Mouse (Mus musculus) intestine, embryonic 14.5 days (tissue): ENCODE measurements around the gene Igfbp7. TPM values are rescaled to one million over a fixed set of nuclear protein-coding genes. Genes with fewer than 3 reads are reported as not detected.
"Not testable (repeated sequence)": the region's sequence is repeated elsewhere in the genome, so short reads cannot be mapped to it uniquely, and the experiment has no call there.

Experiments
- ATAC-seq: fragments of 200-750 bp; cut with Nextera tagmentation; replicated peaks from 2 replicates; pipeline ENCODE4 v1.8.0; 2017; ENCODE audit warnings: low read depth, moderate number of reproducible peaks, moderate TSS enrichment, moderate library complexity; ENCODE audit not compliant: low FRiP score, low TSS enrichment
- DNase-seq: peaks from one replicate; pipeline ENCODE4 v3.0.0-alpha.2; 2018; ENCODE audit warnings: low spot score
- H3K27ac ChIP-seq: fragments of 300-500 bp; sonication (generic); 2 replicates; pipeline ENCODE4 v1.5.1; 2014; ENCODE audit warnings: low read depth, mild to moderate bottlenecking, control low read depth
- H3K27me3 ChIP-seq: fragments of 300-500 bp; sonication (generic); replicated peaks from 2 replicates; pipeline ENCODE4 v1.6.1; 2014; ENCODE audit warnings: low read length, control low read depth; ENCODE audit not compliant: control insufficient read depth, insufficient read depth
- H3K36me3 ChIP-seq: fragments of 300-500 bp; sonication (generic); 2 replicates; pipeline ENCODE4 v1.6.1; 2014; ENCODE audit warnings: low read length, control low read depth; ENCODE audit not compliant: control insufficient read depth, insufficient read depth
- H3K4me1 ChIP-seq: fragments of 300-500 bp; sonication (generic); replicated peaks from 2 replicates; pipeline ENCODE4 v1.6.1; 2014; ENCODE audit warnings: low read length, control low read depth, mixed read lengths; ENCODE audit not compliant: control insufficient read depth, insufficient read depth
- H3K4me2 ChIP-seq: fragments of 300-500 bp; sonication (generic); 2 replicates; pipeline ENCODE4 v1.6.1; 2014; ENCODE audit warnings: low read length
- H3K4me3 ChIP-seq: fragments of 300-500 bp; sonication (generic); 2 replicates; pipeline ENCODE4 v1.5.1; 2014; ENCODE audit warnings: low read depth, low read length, control low read depth, mixed read lengths
- H3K9ac ChIP-seq: fragments of 300-500 bp; sonication (generic); 2 replicates; pipeline ENCODE4 v1.6.1; 2014; ENCODE audit warnings: mild to moderate bottlenecking, low read length
- H3K9me3 ChIP-seq: fragments of 300-500 bp; sonication (generic); 2 replicates; pipeline ENCODE4 v1.6.1; 2016; ENCODE audit warnings: low read length, control low read depth; ENCODE audit not compliant: control insufficient read depth
- WGBS: fragments of 180-500 bp; shearing (Covaris S2); extraction: QIAGEN DNeasy Blood & Tissue Kit; methylation state at CpG from one replicate; pipeline ENCODE4 v1.1.7; 2014; 5-methylcytosine and 5-hydroxymethylcytosine counted together
- polyA plus RNA-seq: library from polyadenylated mRNA; unstranded; fragments of >200 nt; fragmentation: Nextera tagmentation; extraction: Ambion mirVana; gene quantifications from 2 replicates; pipeline ENCODE4 v1.2.1, GENCODE M21; 2014

Igfbp7 gene
- polyA plus RNA-seq, 1 experiment from 2014 or later, result 57.9 TPM

GRCm38 (mm10) chr5:77419537-77419936 lies 11.7 kb upstream of the Igfbp7 start:
- H3K36me3 ChIP-seq, ATAC-seq, H3K9ac ChIP-seq: not testable (repeated sequence)

GRCm38 (mm10) chr5:77416058-77416457 lies 8.2 kb upstream of the Igfbp7 start:
- Histone ChIP-seq H3K9ac (no peak overlapping the region), H3K36me3 (no peaks in the 10 kb centered on the region), H3K4me3 (no peak overlapping the region), H3K9me3 (no peaks in the 10 kb centered on the region), H3K27ac (no peak overlapping the region), H3K4me1 (no peaks in the 10 kb centered on the region), H3K4me2 (no peak overlapping the region), H3K27me3 (no peaks in the 10 kb centered on the region)
- WGBS, result 82% methylated on average over 6 of the region's 6 CpGs
- DNase-seq, result no peak
- no peak for ATAC-seq

More at GRCm38 (mm10) chr5:77419537-77419936, 11.7 kb upstream of the Igfbp7 start:
- not testable (repeated sequence) for H3K27ac ChIP-seq, H3K9me3 ChIP-seq, DNase-seq, H3K27me3 ChIP-seq, H3K4me3 ChIP-seq, H3K4me1 ChIP-seq, H3K4me2 ChIP-seq
- 53% methylated on average over 4 of the region's 4 CpGs for WGBS

DNA sequence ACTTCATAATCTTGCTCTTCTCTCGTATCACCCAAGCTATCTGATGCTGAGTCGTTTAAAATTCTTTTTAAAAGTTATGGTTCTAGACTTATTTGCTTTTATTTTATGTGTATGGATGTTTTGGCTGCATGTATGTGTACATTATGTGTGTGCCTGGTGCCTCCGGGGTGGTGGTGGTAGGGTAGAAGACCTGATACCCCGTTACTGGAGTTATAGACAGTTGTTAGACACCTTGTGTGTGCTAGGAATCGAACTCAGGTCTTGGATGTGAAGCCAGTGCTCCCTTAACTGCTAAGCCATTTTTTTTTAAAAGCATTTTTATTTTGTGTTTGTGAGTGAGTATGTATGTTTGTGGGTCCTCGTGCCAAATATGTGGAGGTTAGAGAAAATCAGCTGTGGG lies 689 bp upstream of the Igfbp7 start:
- no peak for DNase-seq
- no peak for ATAC-seq

GRCm38 (mm10) chr5:77406371-77406871 lies 1.4 kb downstream of the Igfbp7 start:
- H3K4me3 ChIP-seq, result peak overlapping the region; percentile 58; the same call in 1 of the 2 replicates
- H3K27me3 ChIP-seq, result no peaks in the 10 kb centered on the region
- WGBS, result 46% methylated on average over 5 of the region's 5 CpGs
- H3K9ac ChIP-seq, result no peak overlapping the region
- DNase-seq (no peak), ATAC-seq (no peak)
- H3K4me2 ChIP-seq, result peak overlapping the region; percentile 97
- no peaks in the 10 kb centered on the region for H3K9me3 ChIP-seq
- H3K36me3 ChIP-seq, result no peaks in the 10 kb centered on the region
- H3K27ac ChIP-seq, result no peak overlapping the region
- H3K4me1 ChIP-seq, result no peaks in the 10 kb centered on the region; the same call in 1 of the 2 replicates

More for the DNA sequence above, 689 bp upstream of the Igfbp7 start:
- Histone ChIP-seq H3K9ac (no peak overlapping the region), H3K4me1 (no peaks in the 10 kb centered on the region), H3K4me2 (0 out of 2 replicates have a peak overlapping the region, but pooled peaks have one; percentile 97), H3K36me3 (no peaks in the 10 kb centered on the region), H3K4me3 (no peak overlapping the region), H3K27me3 (no peaks in the 10 kb centered on the region), H3K27ac (no peak overlapping the region), H3K9me3 (no peaks in the 10 kb centered on the region)
- WGBS, result 93% methylated on average over 6 of the region's 6 CpGs

DNA sequence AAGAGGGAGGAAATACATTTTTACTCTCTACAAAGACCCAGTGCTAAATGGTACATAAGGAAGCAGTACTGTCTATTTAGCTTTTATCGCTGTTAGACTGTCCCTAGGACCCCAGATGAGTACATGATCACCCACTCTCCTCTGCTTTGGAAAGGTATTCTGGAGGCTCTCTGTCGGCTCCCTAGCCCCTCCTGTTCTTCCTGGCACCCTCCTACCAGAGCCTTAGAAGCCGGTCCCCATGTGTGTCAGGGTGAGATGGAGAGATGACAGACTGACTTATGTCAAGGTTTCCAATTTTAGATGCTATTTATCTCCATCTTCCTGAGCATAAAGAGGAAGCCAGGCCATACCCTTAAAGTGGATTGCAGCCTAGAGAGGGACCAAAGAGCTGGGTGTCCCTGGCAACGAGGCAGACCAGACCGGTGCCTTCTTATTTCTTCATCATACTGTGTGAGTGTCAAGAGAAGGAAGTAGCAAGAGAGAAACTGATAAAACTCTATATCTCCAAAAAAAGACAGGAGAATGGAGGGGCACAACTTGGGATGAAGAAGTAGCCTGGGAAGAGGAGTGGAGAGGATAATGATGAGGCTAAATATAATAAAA lies 2.3 kb downstream of the Igfbp7 start:
- Histone ChIP-seq H3K27ac (no peak overlapping the region), H3K4me2 (no peak overlapping the region), H3K4me3 (no peak overlapping the region), H3K9ac (no peak overlapping the region), H3K36me3 (no peaks in the 10 kb centered on the region), H3K4me1 (no peaks in the 10 kb centered on the region; the same call in 1 of the 2 replicates), H3K9me3 (no peaks in the 10 kb centered on the region), H3K27me3 (no peaks in the 10 kb centered on the region)
- no peak for DNase-seq
- 74% methylated on average over 5 of the region's 5 CpGs for WGBS
- ATAC-seq, result no peak

DNA sequence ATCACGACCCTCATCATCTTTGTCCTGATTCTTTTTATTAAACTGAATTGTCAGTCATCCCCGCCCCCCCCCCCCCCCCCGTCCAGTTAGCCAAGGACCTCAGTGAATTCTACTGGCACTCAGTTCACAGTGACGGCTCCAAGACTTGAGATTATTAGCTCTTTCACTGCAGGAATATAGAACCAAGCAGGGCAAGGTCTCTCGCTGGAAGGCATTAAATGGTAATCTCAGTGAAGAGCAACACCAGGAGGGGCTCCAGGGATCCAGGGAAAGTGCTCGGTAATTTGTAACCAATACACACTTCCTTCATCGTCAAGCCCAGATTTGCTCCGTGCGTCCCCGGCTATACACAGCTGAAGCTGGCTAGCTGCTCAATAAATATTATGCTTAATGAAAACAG lies 2.9 kb downstream of the Igfbp7 start:
- Histone ChIP-seq H3K4me2 (no peak overlapping the region), H3K27me3 (no peaks in the 10 kb centered on the region), H3K4me3 (no peak overlapping the region), H3K36me3 (no peaks in the 10 kb centered on the region), H3K9ac (no peak overlapping the region), H3K4me1 (no peaks in the 10 kb centered on the region; the same call in 1 of the 2 replicates), H3K9me3 (no peaks in the 10 kb centered on the region), H3K27ac (no peak overlapping the region)
- WGBS, result 64% methylated on average over 10 of the region's 10 CpGs
- DNase-seq, result no peak
- ATAC-seq, result no peak

GRCm38 (mm10) chr5:77402901-77403300 lies 4.9 kb downstream of the Igfbp7 start:
- Histone ChIP-seq H3K4me1 (peaks cover 2% of the 10 kb centered on the region; the same call in 1 of the 2 replicates), H3K4me3 (no peak overlapping the region), H3K9ac (no peak overlapping the region), H3K27me3 (no peaks in the 10 kb centered on the region), H3K27ac (no peak overlapping the region), H3K4me2 (no peak overlapping the region), H3K36me3 (no peaks in the 10 kb centered on the region), H3K9me3 (no peaks in the 10 kb centered on the region)
- no peak for DNase-seq
- no peak for ATAC-seq
- WGBS, result 55% methylated on average over 5 of the region's 5 CpGs

DNA sequence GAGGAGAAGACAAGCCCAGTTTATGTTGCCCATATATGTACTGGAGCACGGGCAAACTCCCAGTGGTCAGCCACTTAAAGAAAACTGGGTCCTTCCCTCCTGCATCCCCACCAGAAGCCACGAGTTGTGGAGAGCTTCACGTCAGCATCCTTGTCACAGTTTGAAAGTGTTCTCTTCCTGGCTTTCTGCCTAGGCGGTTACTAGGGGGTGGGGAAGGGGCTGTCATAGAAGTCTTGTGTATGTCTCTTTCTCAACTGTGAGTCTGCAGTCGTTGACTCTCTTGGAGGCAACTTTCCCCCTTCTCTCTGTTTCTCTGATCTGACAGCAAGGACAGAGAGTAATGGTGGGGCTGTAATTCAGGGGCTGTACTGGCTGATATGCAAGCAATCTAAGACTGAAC lies 5.7 kb downstream of the Igfbp7 start:
- Histone ChIP-seq H3K9me3 (no peaks in the 10 kb centered on the region), H3K27ac (no peak overlapping the region), H3K4me2 (no peak overlapping the region), H3K4me3 (no peak overlapping the region), H3K4me1 (peaks cover 2% of the 10 kb centered on the region; the same call in 1 of the 2 replicates), H3K36me3 (no peaks in the 10 kb centered on the region), H3K9ac (no peak overlapping the region), H3K27me3 (no peaks in the 10 kb centered on the region)
- ATAC-seq (no peak), DNase-seq (no peak)
- WGBS, result 53% methylated on average over 5 of the region's 5 CpGs

- DNase-seq (no peak), ATAC-seq (no peak)
- Histone ChIP-seq H3K9me3 (no peaks in the 10 kb centered on the region), H3K9ac (no peak overlapping the region), H3K4me1 (peaks cover 2% of the 10 kb centered on the region; the same call in 1 of the 2 replicates), H3K36me3 (no peaks in the 10 kb centered on the region), H3K4me2 (no peak overlapping the region), H3K4me3 (no peak overlapping the region), H3K27me3 (no peaks in the 10 kb centered on the region), H3K27ac (no peak overlapping the region)
- WGBS, result 72% methylated on average over 6 of the region's 6 CpGs
Observed at GRCm38 (mm10) chr5:77400823-77401222, 7.0 kb downstream of the Igfbp7 start.
